Mouse (Mus musculus): ENCODE results near the gene Ppef1.

The Ppef1 gene

DNA sequence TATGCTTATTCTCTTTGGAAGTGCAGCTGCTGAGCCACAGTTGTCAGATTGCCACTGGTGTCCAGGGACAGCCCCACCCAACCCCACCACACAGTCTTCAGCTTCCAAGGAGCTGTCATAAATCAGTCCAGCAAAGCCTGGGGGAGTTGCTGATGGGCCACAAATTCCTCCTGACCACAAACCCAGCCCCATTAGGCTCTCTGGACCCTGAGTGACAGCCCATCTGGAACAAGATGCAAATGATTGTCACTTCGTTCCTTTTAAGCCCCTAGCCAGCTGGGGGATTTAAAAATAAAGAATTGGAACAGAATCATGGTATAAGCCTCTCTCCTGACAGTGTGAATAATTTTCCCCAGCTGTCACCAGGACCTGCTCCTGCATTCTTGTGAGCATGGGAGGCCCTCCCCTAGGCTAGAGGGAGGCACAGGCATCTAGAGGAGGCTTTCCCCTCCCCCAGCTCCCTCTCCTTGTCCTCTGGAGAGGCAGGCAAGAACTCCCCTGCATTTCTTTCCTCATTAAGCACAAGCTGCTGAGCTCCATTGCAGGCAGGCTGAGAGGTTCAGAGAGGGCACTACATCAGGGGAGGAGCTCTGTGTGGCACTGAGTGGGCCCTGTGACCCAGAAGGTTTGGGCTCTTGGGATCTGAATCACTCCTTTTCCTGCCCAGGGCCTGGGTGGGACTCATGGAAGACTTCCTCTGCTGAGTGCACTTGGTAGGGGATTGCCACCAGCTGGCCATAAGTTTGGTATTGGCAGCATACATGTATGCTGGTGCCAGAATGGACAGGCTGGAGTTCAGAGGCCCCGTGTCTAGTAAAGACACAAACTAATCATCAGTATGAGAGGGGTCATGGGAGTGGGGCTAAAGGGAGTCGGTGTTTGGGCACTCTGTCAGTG is 136.8 kb downstream of the Ppef1 start:
- in situ Hi-C loops (cut with MboI, MseI): no loop called here

DNA sequence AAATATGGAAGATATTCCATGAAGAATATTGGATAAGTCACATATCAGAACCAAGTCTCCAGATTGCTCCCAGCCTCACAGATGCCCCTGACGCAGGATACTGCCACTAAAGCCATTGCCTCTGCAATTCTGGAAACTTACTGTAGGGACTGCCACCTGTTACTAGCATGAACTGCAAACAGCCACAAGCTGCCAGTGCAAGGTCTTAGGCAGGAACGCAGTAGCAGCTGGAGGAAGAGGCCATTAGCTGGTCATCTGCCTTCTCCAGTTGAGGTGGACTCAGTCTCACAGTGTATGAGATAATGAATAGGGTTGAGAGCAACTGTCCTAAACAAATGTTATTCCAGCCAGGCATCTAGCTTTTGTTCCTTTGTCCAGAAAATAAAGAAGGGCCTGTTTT is 137.5 kb downstream of the Ppef1 start:
- in situ Hi-C loops (cut with MboI, MseI): no loop called here

DNA sequence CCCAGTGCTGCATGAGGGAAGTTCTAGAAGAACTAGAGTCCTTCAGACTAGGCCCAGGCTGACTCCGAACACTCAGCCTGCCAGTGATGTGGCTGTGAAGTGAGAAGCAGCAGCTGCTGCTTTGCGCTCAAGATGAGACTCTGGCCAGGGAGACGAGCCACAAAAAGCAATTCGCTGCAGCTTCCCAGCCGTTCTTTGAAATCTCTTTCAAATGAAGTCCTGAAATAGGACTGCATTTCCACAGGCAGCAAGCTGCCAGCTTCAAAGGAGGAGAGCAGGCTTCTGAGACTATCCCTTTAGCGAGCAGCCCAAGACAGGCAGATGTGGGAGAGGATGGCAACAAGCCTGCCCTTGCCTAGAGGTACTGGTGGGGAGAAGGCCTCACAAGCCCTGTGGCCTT is 142.6 kb downstream of the Ppef1 start:
- in situ Hi-C loops (cut with MboI, MseI): no loop called here

GRCm38 (mm10) chrX:160590147-160590546 is 145.4 kb downstream of the Ppef1 start:
- in situ Hi-C loops (cut with MboI, MseI): no loop called here

DNA sequence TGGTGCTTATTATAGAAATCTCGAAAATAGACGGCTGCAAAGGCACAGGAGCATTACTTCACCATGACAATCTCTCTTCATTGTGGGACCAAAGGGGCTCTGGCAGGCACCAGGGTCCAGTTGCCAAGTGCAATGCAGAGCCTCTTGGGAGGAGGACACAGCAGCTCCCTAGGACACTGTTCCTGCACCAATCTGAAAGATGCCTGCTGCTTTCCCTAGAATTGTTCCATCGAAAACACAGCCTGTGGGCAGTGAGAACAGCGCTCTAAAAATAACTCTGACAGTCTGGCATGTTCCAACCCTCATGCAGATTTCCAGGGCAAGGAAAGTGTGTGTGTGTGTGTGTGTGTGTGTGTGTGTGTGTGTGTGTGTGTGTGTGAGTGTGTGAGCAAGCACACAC is 147.0 kb downstream of the Ppef1 start:
- in situ Hi-C loops (cut with MboI, MseI): no loop called here

- in situ Hi-C loops (cut with MboI, MseI): no loop called here
These were observed 150.5 kb downstream of the Ppef1 start for GRCm38 (mm10) chrX:160585110-160585509.

DNA sequence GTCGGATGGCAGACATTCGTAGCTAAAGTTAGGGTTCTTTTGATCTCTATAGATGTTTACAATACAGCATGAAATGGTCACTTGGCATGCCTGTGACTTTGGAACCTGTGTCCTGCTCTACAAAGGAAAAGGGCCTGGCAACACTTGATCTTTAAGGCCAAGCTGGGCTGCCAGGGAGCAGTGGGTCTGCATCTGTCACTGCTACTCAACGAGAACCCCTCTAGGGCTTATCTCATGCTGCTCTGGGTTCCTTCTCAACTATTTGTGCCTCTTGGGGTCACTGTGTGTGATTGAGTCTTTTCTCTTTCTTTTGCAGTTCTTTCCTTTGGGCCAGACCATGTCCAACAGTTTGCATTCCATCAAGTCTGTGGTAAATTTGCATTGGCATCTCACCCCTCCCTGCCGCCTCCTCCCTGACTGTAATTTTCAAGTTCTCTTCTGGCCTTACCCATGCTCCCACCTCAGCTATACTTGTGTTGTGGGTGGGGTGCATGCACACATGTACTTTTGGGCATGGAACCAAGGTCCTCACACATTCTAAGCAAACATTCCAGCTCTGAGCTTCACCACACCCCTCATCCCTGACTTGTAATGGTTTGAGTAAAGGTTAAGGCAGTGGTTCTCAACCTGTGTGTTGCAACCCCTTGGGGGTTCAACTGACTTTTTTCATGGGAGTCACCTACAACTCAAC is 151.3 kb downstream of the Ppef1 start:
- in situ Hi-C loops (cut with MboI, MseI): no loop called here

DNA sequence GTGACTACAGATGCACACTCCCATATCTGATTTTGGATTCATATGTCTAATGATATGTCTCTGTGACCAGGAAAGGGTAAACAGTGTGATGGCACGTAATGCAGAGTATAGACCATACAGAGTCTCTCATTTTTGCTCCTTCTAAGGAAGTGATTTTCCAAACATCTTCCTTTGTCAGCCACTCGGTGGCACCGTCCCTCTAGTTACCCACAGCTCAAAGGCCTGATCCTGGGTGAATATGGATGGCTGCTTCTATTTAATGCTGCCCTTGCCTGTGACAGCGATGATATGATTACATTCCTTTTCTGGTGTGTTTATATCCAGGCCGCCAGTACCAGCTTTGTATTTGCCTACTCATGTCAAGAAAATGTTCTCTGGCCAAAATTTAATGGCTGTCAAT is 152.0 kb downstream of the Ppef1 start:
- in situ Hi-C loops (cut with MboI, MseI): no loop called here
